Mouse (Mus musculus) testis, adult 2 months (tissue): ENCODE results near the gene Zfp366.

Source experiments
- CTCF ChIP-seq: fragments of 200-500 bp; IDR thresholded peaks from 2 replicates; pipeline ENCODE4 v1.5.1; 2012; ENCODE audit warnings: low read depth, mild to moderate bottlenecking, inconsistent platforms, low read length, moderate library complexity; ENCODE audit not compliant: control insufficient read depth, insufficient read depth, insufficient replicate concordance
- POLR2A ChIP-seq: fragments of 200-500 bp; IDR thresholded peaks from 2 replicates; pipeline ENCODE4 v1.6.1; 2012; ENCODE audit warnings: low read depth, mild to moderate bottlenecking, inconsistent platforms, low read length, moderate library complexity; ENCODE audit not compliant: control insufficient read depth

DNA sequence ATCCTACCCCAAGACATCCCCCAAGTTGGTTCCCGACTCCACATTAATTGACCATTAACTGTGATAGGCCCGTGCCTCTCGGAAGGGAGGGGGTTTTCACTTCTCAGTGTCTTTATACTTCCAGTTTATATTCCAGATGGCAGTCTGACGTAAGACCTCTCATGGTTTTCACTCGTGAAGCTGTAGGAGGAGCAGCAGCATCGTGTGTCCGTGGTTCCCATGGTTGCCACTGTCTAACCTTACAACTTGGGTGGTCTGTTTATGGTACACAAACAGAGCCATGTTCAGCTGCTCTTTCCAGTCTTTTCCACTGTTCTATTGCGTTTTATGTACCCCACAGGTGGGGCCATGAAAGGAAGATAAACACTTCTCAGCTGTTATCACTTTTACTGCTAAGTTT lies 33.5 kb upstream of the Zfp366 start:
- TF ChIP-seq CTCF (no peak), POLR2A (no peak)
